Mouse (Mus musculus): ENCODE results near the gene Haus3. TPM values are rescaled to one million over a fixed set of nuclear protein-coding genes. Genes with fewer than 3 reads are reported as not detected.

The Haus3 gene
- polyA plus RNA-seq, 1 experiment = 5.5 TPM

DNA sequence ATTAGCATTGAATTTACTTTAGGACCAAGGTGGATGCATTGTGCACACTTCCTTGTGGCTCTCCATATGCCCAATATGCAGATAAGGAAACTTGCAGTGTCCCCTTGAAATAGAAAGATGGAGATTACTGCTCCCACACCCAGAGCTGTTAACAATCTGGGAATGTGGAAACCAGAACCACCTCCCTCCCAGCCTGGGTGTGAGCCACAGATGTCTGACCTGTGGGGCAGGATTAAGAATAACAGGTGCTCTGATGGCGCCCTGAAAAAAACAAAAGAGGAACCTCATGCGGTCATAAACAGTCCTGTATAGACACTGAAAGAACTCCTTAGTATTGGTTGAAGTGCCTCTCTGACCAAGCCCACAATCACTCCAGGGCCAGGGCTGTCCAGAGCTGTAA is 19.5 kb upstream of the Haus3 start:
- H3K4me3 ChIP-seq (ENCODE audit: insufficient read depth, low read length) = peak overlapping the region; percentile 48; the same call in 1 of the 2 replicates
- H3K27ac ChIP-seq (ENCODE audit: insufficient read depth, low read length) = no peak overlapping the region
- TF ChIP-seq CTCF (IDR thresholded peaks at IDR 0.05; ENCODE audit: extremely low read depth, insufficient read depth, low read length) (no peak), POLR2A (IDR thresholded peaks at IDR 0.05; ENCODE audit: extremely low read depth, insufficient read depth, low read length) (no peak)
- peaks cover 9% of the 10 kb centered on the region for H3K4me1 ChIP-seq (ENCODE audit: control insufficient read depth, insufficient read depth, low read length)

DNA sequence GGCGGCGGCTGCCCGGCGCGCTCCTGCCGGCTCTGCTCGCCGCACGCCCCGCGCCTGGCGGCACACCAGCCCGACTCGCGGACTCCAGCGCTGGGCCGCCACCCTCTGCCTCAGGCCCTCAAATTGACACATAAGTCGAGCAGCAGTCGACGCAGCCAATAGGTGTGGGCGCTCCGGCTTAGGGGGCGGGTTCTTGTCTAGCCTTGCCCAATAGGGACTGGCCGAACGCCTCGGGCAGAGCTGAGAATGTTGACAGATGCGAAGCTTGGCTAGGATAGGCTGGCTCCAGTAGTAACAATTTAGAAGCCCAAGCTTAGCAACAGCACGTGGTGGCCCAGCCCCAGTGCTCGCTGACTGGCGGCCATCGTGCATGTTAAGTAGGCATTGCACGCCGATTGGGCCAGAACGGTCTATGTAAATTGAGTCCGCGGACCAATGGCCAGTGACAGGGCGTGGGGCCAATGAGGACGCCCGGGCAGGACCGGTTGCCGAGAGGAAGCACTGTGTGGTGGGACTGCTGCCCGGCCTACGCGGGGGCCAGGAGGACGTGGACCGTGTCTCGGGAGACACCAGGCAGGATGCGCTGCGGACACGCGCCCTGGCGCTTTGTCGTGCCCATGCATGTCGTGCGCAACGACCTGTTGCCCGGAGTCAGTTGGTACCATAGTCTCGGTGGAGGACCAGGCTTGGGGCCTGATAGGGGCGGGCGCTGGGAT is 18.4 kb upstream of the Haus3 start, which contains the start of gene Mxd4:
Gene Mxd4 (minus strand): TSS at position 120 of the 716 bp plus-strand sequence.
- no peak for TF ChIP-seq CTCF (IDR thresholded peaks at IDR 0.05; ENCODE audit: extremely low read depth, insufficient read depth, low read length)
- TF ChIP-seq POLR2A (IDR thresholded peaks at IDR 0.05; ENCODE audit: extremely low read depth, insufficient read depth, low read length) = peak; percentile 88

DNA sequence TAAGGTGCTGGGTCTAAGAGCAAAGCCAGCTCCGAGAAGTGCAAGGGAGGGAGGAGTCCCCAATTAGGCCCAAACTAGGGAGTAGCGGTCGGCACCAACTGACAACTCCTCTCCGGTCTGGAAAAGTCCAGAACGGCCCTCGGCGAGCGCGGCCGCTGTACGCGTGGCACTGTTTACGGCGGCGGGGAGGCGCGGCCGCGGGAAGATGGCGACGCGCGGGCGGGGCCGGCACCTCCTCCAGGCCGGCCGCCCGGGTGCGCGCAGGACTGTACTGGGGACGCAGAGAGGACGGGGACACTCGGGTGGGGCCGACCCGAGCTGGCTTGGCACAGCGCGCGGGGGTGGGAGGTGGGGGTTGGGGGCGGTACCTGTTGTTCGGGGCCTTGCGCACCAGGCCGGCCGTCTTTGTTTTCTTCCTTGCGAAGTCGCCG is 17.6 kb upstream of the Haus3 start:
- Histone ChIP-seq H3K4me1 (ENCODE audit: control insufficient read depth, insufficient read depth, low read length) (peaks cover 17% of the 10 kb centered on the region), H3K27ac (ENCODE audit: insufficient read depth, low read length) (peak overlapping the region; percentile 58; the same call in 1 of the 2 replicates), H3K4me3 (ENCODE audit: insufficient read depth, low read length) (peak overlapping the region; percentile 76)
- TF ChIP-seq CTCF (IDR thresholded peaks at IDR 0.05; ENCODE audit: extremely low read depth, insufficient read depth, low read length) (no peak), POLR2A (IDR thresholded peaks at IDR 0.05; ENCODE audit: extremely low read depth, insufficient read depth, low read length) (no peak)

More for the DNA sequence above, 18.4 kb upstream of the Haus3 start, which contains the start of gene Mxd4:
- Histone ChIP-seq H3K27ac (ENCODE audit: insufficient read depth, low read length) (peak within 1 kb of the TSS; percentile 82), H3K4me1 (ENCODE audit: control insufficient read depth, insufficient read depth, low read length) (peaks cover 12% of the 10 kb centered on the region), H3K4me3 (ENCODE audit: insufficient read depth, low read length) (peak within 1 kb of the TSS; percentile 76)

DNA sequence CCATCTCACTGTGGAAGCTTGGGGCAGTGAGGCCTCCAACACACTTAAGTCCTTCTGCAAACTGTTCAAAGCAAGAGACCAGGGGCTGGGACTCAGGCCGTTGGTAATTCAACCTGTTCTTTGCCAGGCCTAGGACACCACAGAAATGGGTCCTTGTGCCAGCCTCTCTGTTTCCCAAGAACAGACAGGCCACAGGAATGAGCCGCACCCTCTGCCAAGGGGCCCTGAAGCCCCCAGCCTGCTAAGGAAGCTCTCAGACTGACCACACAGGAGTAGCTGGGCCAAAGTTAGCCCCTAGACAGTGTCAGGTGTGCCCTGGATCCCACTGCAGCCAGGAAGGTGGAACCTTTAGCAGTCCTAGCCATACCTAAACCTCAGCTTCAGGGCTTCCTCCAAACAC is 17.1 kb upstream of the Haus3 start:
- Histone ChIP-seq H3K4me1 (ENCODE audit: control insufficient read depth, insufficient read depth, low read length) (peaks cover 19% of the 10 kb centered on the region), H3K27ac (ENCODE audit: insufficient read depth, low read length) (peak overlapping the region; percentile 58; the same call in 1 of the 2 replicates), H3K4me3 (ENCODE audit: insufficient read depth, low read length) (peak overlapping the region; percentile 76)
- TF ChIP-seq POLR2A (IDR thresholded peaks at IDR 0.05; ENCODE audit: extremely low read depth, insufficient read depth, low read length) (no peak), CTCF (IDR thresholded peaks at IDR 0.05; ENCODE audit: extremely low read depth, insufficient read depth, low read length) (no peak)

DNA sequence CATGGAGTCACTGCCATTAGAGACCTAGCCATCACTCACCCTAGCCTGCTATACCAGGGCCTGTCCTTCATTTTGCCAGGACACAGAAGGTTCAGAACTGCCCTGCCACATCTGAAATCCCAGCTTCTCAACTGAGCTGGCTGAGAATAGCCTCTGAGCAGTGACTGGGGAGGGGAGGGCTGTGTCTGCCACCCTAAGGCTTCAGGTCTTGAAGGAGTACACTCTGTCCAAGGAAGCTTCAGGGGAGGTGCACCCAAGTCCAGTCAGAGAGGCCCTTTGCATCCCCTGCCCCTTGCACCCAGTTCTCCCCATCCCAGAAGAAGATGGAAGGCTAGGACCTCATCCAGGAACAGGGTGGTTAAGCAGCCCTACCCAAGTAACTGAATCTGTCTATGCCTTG is 16.5 kb upstream of the Haus3 start:
- Histone ChIP-seq H3K4me3 (ENCODE audit: insufficient read depth, low read length) (peak overlapping the region; percentile 76; the same call in 1 of the 2 replicates), H3K27ac (ENCODE audit: insufficient read depth, low read length) (no peak overlapping the region), H3K4me1 (ENCODE audit: control insufficient read depth, insufficient read depth, low read length) (peaks cover 22% of the 10 kb centered on the region)
- TF ChIP-seq POLR2A (IDR thresholded peaks at IDR 0.05; ENCODE audit: extremely low read depth, insufficient read depth, low read length) = no peak
- TF ChIP-seq CTCF (IDR thresholded peaks at IDR 0.05; ENCODE audit: extremely low read depth, insufficient read depth, low read length) = no peak

DNA sequence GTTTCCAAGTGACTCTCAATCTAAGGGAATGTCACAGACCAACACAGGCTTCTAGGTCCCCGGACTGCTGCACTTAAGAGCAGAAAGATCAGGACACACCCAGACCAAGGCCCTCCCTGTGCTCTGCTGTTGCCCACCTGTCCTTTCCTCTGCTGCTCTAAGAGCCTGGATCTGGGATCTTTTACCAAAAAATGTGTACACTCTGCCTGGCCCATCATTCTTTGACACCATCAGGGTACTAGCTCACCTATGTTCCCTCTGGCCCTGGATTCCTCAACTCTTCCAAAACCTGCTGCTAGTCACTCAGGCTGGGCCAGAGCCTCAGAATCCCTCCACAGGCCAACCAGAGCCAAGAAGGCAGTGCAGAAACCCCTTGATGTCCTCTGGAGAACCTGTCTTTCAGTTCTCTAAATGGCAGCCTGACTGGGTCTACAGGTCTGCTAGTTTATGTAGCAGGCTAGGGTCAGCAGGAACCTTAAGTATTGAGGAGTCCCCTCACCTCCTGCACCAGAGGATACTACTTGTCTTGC is 15.8 kb upstream of the Haus3 start:
- Histone ChIP-seq H3K4me3 (ENCODE audit: insufficient read depth, low read length) (no peak overlapping the region), H3K4me1 (ENCODE audit: control insufficient read depth, insufficient read depth, low read length) (peaks cover 22% of the 10 kb centered on the region), H3K27ac (ENCODE audit: insufficient read depth, low read length) (peak overlapping the region; percentile 10; the same call in 1 of the 2 replicates)
- no peak for TF ChIP-seq CTCF (IDR thresholded peaks at IDR 0.05; ENCODE audit: extremely low read depth, insufficient read depth, low read length)
- TF ChIP-seq POLR2A (IDR thresholded peaks at IDR 0.05; ENCODE audit: extremely low read depth, insufficient read depth, low read length) = no peak

DNA sequence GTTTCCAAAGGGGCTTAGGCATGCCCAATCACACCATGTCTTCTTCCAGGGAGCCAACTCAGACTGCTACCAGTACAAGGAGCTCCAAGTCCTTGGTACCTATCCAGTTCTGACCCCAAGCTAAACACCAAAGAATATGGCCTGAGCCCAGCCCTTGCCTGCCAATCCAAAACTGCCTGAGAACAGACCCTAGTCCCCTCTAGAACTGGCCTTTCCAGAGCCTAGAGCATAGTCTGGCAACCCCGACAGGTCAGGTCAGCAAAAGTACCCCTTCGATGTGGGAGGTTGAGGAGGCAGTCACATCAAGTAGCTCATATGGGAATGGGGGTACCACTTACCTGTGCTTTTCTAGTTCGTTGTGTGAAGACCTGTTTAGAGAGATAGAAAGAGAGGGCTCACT is 14.6 kb upstream of the Haus3 start:
- peak overlapping the region; percentile 71; the same call in 1 of the 2 replicates for H3K27ac ChIP-seq (ENCODE audit: insufficient read depth, low read length)
- TF ChIP-seq CTCF (IDR thresholded peaks at IDR 0.05; ENCODE audit: extremely low read depth, insufficient read depth, low read length) (no peak), POLR2A (IDR thresholded peaks at IDR 0.05; ENCODE audit: extremely low read depth, insufficient read depth, low read length) (no peak)
- peaks cover 22% of the 10 kb centered on the region for H3K4me1 ChIP-seq (ENCODE audit: control insufficient read depth, insufficient read depth, low read length)
- no peak overlapping the region for H3K4me3 ChIP-seq (ENCODE audit: insufficient read depth, low read length)

DNA sequence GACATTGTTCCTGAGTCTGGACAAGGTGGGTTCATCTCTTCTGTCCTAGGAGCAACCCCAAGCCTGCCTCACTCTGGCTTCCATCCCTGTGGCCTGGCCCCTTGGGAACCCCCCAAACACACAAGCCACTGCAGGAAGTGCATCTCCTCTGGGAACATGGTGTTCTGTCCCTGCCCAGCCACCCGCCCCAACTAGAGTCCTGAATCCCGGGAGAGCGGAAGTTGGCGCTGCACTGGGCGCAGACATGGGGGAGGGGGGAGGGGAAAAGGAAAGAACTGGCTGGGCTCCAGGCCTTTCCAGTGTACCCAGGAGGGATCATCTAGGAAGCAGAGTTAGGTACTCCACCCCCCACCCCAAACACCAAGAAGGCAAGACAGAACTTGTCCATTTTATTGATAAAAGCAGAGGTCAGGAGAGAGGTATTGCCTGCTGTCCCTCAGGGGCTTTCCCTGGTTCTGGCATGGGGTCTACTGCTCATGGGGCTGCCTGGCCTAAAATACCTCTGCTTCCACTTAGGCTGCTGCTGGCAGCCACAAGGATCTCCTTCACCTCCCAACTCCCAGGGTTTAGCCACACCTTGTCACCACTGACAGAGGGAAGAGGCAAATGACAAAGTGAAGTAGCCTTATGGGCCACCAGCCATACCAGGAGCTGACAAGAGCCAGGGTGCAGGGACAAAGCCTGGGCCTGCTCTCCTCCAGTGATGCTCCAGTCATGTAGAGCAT is 14.0 kb upstream of the Haus3 start:
- Histone ChIP-seq H3K27ac (ENCODE audit: insufficient read depth, low read length) (peak overlapping the region; percentile 71), H3K4me1 (ENCODE audit: control insufficient read depth, insufficient read depth, low read length) (peaks cover 22% of the 10 kb centered on the region), H3K4me3 (ENCODE audit: insufficient read depth, low read length) (no peak overlapping the region)
- TF ChIP-seq CTCF (IDR thresholded peaks at IDR 0.05; ENCODE audit: extremely low read depth, insufficient read depth, low read length) (no peak), POLR2A (IDR thresholded peaks at IDR 0.05; ENCODE audit: extremely low read depth, insufficient read depth, low read length) (no peak)

DNA sequence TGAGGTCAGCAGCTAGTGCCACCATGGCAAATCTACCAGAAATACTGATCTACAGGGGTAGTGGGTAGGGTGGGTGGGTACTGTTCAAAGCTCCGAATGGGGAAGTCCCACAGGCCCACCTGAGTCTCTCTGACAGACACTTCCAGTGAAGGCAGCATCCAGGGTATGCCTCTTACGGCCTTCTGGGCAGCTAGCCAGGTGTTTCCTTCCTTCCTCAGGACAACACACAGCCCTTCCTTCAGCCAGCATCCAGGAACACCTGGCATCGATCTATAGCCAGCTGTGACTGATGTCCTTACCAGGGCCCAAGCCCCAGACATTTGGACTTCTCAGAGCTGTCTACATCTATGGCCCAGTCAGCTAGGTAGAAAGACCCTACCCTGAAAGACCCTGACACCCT is 13.2 kb upstream of the Haus3 start:
- TF ChIP-seq CTCF (IDR thresholded peaks at IDR 0.05; ENCODE audit: extremely low read depth, insufficient read depth, low read length) (no peak), POLR2A (IDR thresholded peaks at IDR 0.05; ENCODE audit: extremely low read depth, insufficient read depth, low read length) (no peak)
- Histone ChIP-seq H3K4me3 (ENCODE audit: insufficient read depth, low read length) (no peak overlapping the region), H3K4me1 (ENCODE audit: control insufficient read depth, insufficient read depth, low read length) (peaks cover 22% of the 10 kb centered on the region), H3K27ac (ENCODE audit: insufficient read depth, low read length) (peak overlapping the region; percentile 66)

Data from cortical plate, adult 2 months (tissue).